Mouse (Mus musculus) limb, embryonic 11.5 days (tissue): ENCODE data around the gene Hist3h2ba. TPM values are rescaled to one million over a fixed set of nuclear protein-coding genes. Genes with fewer than 3 reads are reported as not detected.

Experiments
- ATAC-seq: fragments of 200-750 bp; cut with Nextera tagmentation; 2 replicates; pipeline ENCODE4 v1.8.0; 2017; ENCODE audit warnings: low read depth; ENCODE audit not compliant: insufficient number of reproducible peaks, low FRiP score, low TSS enrichment
- DNase-seq: peaks from one replicate; pipeline ENCODE4 v3.0.0-alpha.2; 2015; ENCODE audit warnings: low spot score
- H3K27ac ChIP-seq: fragments of 300-500 bp; sonication (generic); replicated peaks from 2 replicates; pipeline ENCODE4 v1.5.1; 2014; ENCODE audit warnings: low read depth, mild to moderate bottlenecking, low read length
- H3K27me3 ChIP-seq: fragments of 300-500 bp; sonication (generic); 2 replicates; pipeline ENCODE4 v1.6.1; 2014; ENCODE audit warnings: mild to moderate bottlenecking, low read length, mixed read lengths; ENCODE audit not compliant: control insufficient read depth, insufficient read depth
- H3K36me3 ChIP-seq: fragments of 300-500 bp; sonication (generic); 2 replicates; pipeline ENCODE4 v1.6.1; 2014; ENCODE audit warnings: mild to moderate bottlenecking, low read length, moderate library complexity, mixed read lengths; ENCODE audit not compliant: control insufficient read depth, insufficient read depth
- H3K4me1 ChIP-seq: fragments of 300-500 bp; sonication (generic); 2 replicates; pipeline ENCODE4 v1.6.1; 2014; ENCODE audit warnings: low read length, mixed read lengths; ENCODE audit not compliant: control insufficient read depth, insufficient read depth
- H3K4me2 ChIP-seq: fragments of 300-500 bp; sonication (generic); 2 replicates; pipeline ENCODE4 v1.6.1; 2014; ENCODE audit warnings: low read depth, mild to moderate bottlenecking, moderate library complexity; ENCODE audit not compliant: severe bottlenecking
- H3K4me3 ChIP-seq: fragments of 300-500 bp; sonication (generic); 2 replicates; pipeline ENCODE4 v1.5.1; 2014; ENCODE audit warnings: low read depth, low read length
- H3K9ac ChIP-seq: fragments of 300-500 bp; sonication (generic); 2 replicates; pipeline ENCODE4 v1.6.1; 2014; ENCODE audit warnings: mild to moderate bottlenecking, low read length
- H3K9me3 ChIP-seq: fragments of 300-500 bp; sonication (generic); 2 replicates; pipeline ENCODE4 v1.6.1; 2016; ENCODE audit warnings: low read length; ENCODE audit not compliant: control insufficient read depth
- WGBS: fragments of 180-500 bp; shearing (Covaris S2); extraction: QIAGEN DNeasy Blood & Tissue Kit; methylation state at CpG from one replicate; pipeline ENCODE4 v1.1.7; 2014; 5-methylcytosine and 5-hydroxymethylcytosine counted together
- polyA plus RNA-seq: library from polyadenylated mRNA; unstranded; fragments of >200 nt; fragmentation: Nextera tagmentation; extraction: Ambion mirVana; gene quantifications from 2 replicates; pipeline ENCODE4 v1.2.1, GENCODE M21; 2014

Hist3h2ba gene
- polyA plus RNA-seq, 1 experiment from 2014 or later = 11.1 TPM

GRCm38 (mm10) chr11:58965001-58965760 lies 16.5 kb downstream of the Hist3h2ba start:
- no peak overlapping the region for H3K4me3 ChIP-seq
- no peaks in the 10 kb centered on the region for H3K36me3 ChIP-seq
- H3K4me2 ChIP-seq = no peak overlapping the region
- peaks cover 17% of the 10 kb centered on the region for H3K27me3 ChIP-seq
- H3K9ac ChIP-seq = no peak overlapping the region
- DNase-seq = no peak
- no peaks in the 10 kb centered on the region for H3K9me3 ChIP-seq
- 53% methylated on average over 12 of the region's 12 CpGs for WGBS
- no peaks in the 10 kb centered on the region for H3K4me1 ChIP-seq
- H3K27ac ChIP-seq = 0 out of 2 replicates have a peak overlapping the region, but pooled peaks have one; percentile 14
- no peak for ATAC-seq

GRCm38 (mm10) chr11:58967346-58967745 lies 18.6 kb downstream of the Hist3h2ba start:
- H3K4me2 ChIP-seq = no peak overlapping the region
- H3K9me3 ChIP-seq = no peaks in the 10 kb centered on the region
- ATAC-seq (no peak), DNase-seq (no peak)
- no peaks in the 10 kb centered on the region; the same call in 1 of the 2 replicates for H3K36me3 ChIP-seq
- peaks cover 6% of the 10 kb centered on the region; the same call in 1 of the 2 replicates for H3K27me3 ChIP-seq
- H3K4me3 ChIP-seq = no peak overlapping the region
- no peak overlapping the region for H3K27ac ChIP-seq
- no peak overlapping the region for H3K9ac ChIP-seq
- 94% methylated on average over 1 of the region's 1 CpGs for WGBS
- H3K4me1 ChIP-seq = no peaks in the 10 kb centered on the region

GRCm38 (mm10) chr11:58968551-58968950 lies 19.8 kb downstream of the Hist3h2ba start:
- ATAC-seq (no peak), DNase-seq (no peak)
- no peak overlapping the region for H3K9ac ChIP-seq
- H3K36me3 ChIP-seq = no peaks in the 10 kb centered on the region; the same call in 1 of the 2 replicates
- no peak overlapping the region for H3K4me3 ChIP-seq
- H3K4me1 ChIP-seq = no peaks in the 10 kb centered on the region
- H3K4me2 ChIP-seq = no peak overlapping the region; the same call in 1 of the 2 replicates
- no peak overlapping the region for H3K27ac ChIP-seq
- no peaks in the 10 kb centered on the region for H3K27me3 ChIP-seq
- H3K9me3 ChIP-seq = no peaks in the 10 kb centered on the region
- WGBS = 83% methylated on average over 7 of the region's 7 CpGs

- no peak for DNase-seq
- Histone ChIP-seq H3K27me3 (no peaks in the 10 kb centered on the region), H3K4me2 (no peak overlapping the region), H3K27ac (no peak overlapping the region), H3K9ac (no peak overlapping the region), H3K36me3 (no peaks in the 10 kb centered on the region; the same call in 1 of the 2 replicates), H3K4me3 (no peak overlapping the region), H3K4me1 (no peaks in the 10 kb centered on the region), H3K9me3 (no peaks in the 10 kb centered on the region)
- whole genome bisulfite sequencing = 85% methylated on average over 8 of the region's 8 CpGs
- ATAC-seq = no peak
These were observed 20.3 kb downstream of the Hist3h2ba start for GRCm38 (mm10) chr11:58969027-58969426.

GRCm38 (mm10) chr11:58969659-58970058 lies 20.9 kb downstream of the Hist3h2ba start:
- no peaks in the 10 kb centered on the region for H3K4me1 ChIP-seq
- H3K27ac ChIP-seq = no peak overlapping the region
- H3K9me3 ChIP-seq = no peaks in the 10 kb centered on the region
- H3K27me3 ChIP-seq = no peaks in the 10 kb centered on the region
- ATAC-seq = no peak
- H3K4me3 ChIP-seq = no peak overlapping the region
- H3K36me3 ChIP-seq = no peaks in the 10 kb centered on the region; the same call in 1 of the 2 replicates
- H3K9ac ChIP-seq = no peak overlapping the region
- 85% methylated on average over 6 of the region's 6 CpGs for WGBS
- DNase-seq = no peak
- no peak overlapping the region for H3K4me2 ChIP-seq

GRCm38 (mm10) chr11:58970831-58971530 lies 22.3 kb downstream of the Hist3h2ba start:
- H3K4me3 ChIP-seq = no peak overlapping the region
- WGBS = 91% methylated on average over 21 of the region's 21 CpGs
- H3K27me3 ChIP-seq = no peaks in the 10 kb centered on the region

GRCm38 (mm10) chr11:58971796-58972195 lies 23.1 kb downstream of the Hist3h2ba start:
- no peaks in the 10 kb centered on the region; the same call in 1 of the 2 replicates for H3K36me3 ChIP-seq
- no peak for ATAC-seq
- 95% methylated on average over 3 of the region's 3 CpGs for WGBS

More at GRCm38 (mm10) chr11:58970831-58971530, 22.3 kb downstream of the Hist3h2ba start:
- DNase-seq = no peak
- no peaks in the 10 kb centered on the region; the same call in 1 of the 2 replicates for H3K36me3 ChIP-seq
- ATAC-seq = no peak
- H3K9me3 ChIP-seq = no peaks in the 10 kb centered on the region
- H3K9ac ChIP-seq = no peak overlapping the region
- no peak overlapping the region for H3K27ac ChIP-seq
- no peaks in the 10 kb centered on the region for H3K4me1 ChIP-seq
- no peak overlapping the region for H3K4me2 ChIP-seq

GRCm38 (mm10) chr11:58974414-58974813 lies 25.7 kb downstream of the Hist3h2ba start:
- no peak for ATAC-seq
- H3K27me3 ChIP-seq = no peaks in the 10 kb centered on the region
- H3K27ac ChIP-seq = no peak overlapping the region
- DNase-seq = no peak
- H3K9ac ChIP-seq = no peak overlapping the region
- H3K4me1 ChIP-seq = peaks cover 7% of the 10 kb centered on the region
- no peak overlapping the region for H3K4me3 ChIP-seq
- no peaks in the 10 kb centered on the region for H3K9me3 ChIP-seq
- H3K36me3 ChIP-seq = no peaks in the 10 kb centered on the region; the same call in 1 of the 2 replicates
- H3K4me2 ChIP-seq = no peak overlapping the region
- WGBS = 78% methylated on average over 3 of the region's 3 CpGs

More at GRCm38 (mm10) chr11:58971796-58972195, 23.1 kb downstream of the Hist3h2ba start:
- Histone ChIP-seq H3K4me1 (no peaks in the 10 kb centered on the region), H3K27ac (no peak overlapping the region), H3K4me2 (no peak overlapping the region), H3K9ac (no peak overlapping the region), H3K27me3 (no peaks in the 10 kb centered on the region), H3K4me3 (no peak overlapping the region), H3K9me3 (no peaks in the 10 kb centered on the region)
- no peak for DNase-seq
